Mouse (Mus musculus) heart, embryonic 16.5 days (tissue): ENCODE results near the gene Spdya. TPM values are rescaled to one million over a fixed set of nuclear protein-coding genes. Genes with fewer than 3 reads are reported as not detected.
A peak's percentile ranks its signal among the peaks of the same experiment; 100 is the strongest.

ENCODE experiments used
- ATAC-seq: fragments of 200-750 bp; cut with Nextera tagmentation; replicated peaks from 2 replicates; pipeline ENCODE4 v1.8.0; 2017; ENCODE audit warnings: moderate number of reproducible peaks; ENCODE audit not compliant: insufficient read depth, low FRiP score; ENCODE audit errors: extremely low read depth
- H3K27ac ChIP-seq: fragments of 300-500 bp; sonication (generic); 2 replicates; pipeline ENCODE4 v1.5.1; 2014; ENCODE audit warnings: mild to moderate bottlenecking, low read length, control low read depth, moderate library complexity
- H3K27me3 ChIP-seq: fragments of 300-500 bp; sonication (generic); 2 replicates; pipeline ENCODE4 v1.6.1; 2014; ENCODE audit warnings: low read length, mixed read lengths; ENCODE audit not compliant: control insufficient read depth, insufficient read depth
- H3K36me3 ChIP-seq: fragments of 300-500 bp; sonication (generic); 2 replicates; pipeline ENCODE4 v1.6.1; 2014; ENCODE audit not compliant: control insufficient read depth, insufficient read depth
- H3K4me1 ChIP-seq: fragments of 300-500 bp; sonication (generic); 2 replicates; pipeline ENCODE4 v1.6.1; 2014; ENCODE audit warnings: low read length, mixed read lengths; ENCODE audit not compliant: control insufficient read depth, insufficient read depth
- H3K4me2 ChIP-seq: fragments of 300-500 bp; sonication (generic); 2 replicates; pipeline ENCODE4 v1.6.1; 2014; ENCODE audit warnings: low read depth, mild to moderate bottlenecking, control low read depth, low read length
- H3K4me3 ChIP-seq: fragments of 300-500 bp; sonication (generic); 2 replicates; pipeline ENCODE4 v1.5.1; 2014; ENCODE audit warnings: mild to moderate bottlenecking, control low read depth, low read length
- H3K9ac ChIP-seq: fragments of 300-500 bp; sonication (generic); 2 replicates; pipeline ENCODE4 v1.6.1; 2014; ENCODE audit warnings: low read length, control low read depth
- H3K9me3 ChIP-seq: fragments of 300-500 bp; sonication (generic); replicated peaks from 2 replicates; pipeline ENCODE4 v1.6.1; 2016; ENCODE audit warnings: low read length; ENCODE audit not compliant: control insufficient read depth
- WGBS: fragments of 180-500 bp; shearing (Covaris S2); extraction: QIAGEN DNeasy Blood & Tissue Kit; methylation state at CpG from one replicate; pipeline ENCODE4 v1.1.7; 2014; 5-methylcytosine and 5-hydroxymethylcytosine counted together
- polyA plus RNA-seq: library from polyadenylated mRNA; unstranded; fragments of >200 nt; fragmentation: Nextera tagmentation; extraction: Ambion mirVana; gene quantifications from 2 replicates; pipeline ENCODE4 v1.2.1, GENCODE M21; 2015

Gene Spdya
- polyA plus RNA-seq, 1 experiment from 2014 or later = 0.42 TPM

DNA sequence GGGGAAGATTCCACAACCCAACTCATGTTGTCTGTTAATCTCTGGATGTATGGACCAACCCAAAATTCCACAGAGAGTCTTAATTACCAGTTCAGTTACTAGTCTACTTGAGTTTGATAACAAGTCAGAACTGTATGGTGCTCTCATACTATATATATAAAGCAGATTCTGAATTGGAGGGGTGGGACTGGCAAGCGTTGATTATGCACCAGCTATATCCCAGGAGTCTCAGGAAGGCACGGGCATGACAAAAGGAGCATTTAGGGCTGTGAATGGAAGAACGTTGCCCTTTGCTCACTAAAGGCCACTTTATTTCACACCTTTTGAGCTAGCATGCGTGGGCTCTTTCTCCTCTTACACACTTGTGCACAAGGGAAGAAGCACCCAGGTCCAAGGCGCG lies 511 bp upstream of the Spdya start:
- no peak overlapping the region for H3K27ac ChIP-seq

DNA sequence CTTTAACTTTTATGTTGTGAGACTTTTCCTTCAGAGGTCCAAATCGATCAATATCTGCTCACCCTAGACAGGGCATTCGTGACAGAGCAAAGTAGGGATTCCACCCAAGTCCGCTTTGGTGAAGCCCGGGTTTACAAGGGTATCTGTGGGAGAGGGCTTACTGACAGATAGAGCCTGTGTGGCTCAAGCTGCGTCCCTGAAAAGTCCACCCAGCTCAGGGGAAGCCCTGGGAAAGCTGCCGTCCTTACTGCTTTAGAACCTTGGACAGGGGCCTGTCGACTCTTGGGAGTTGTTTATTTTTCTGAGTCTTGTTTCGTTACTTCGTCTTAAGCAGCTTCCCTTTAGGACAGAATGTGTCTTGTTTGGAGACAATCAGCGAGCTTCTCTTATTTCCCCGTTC lies 1.0 kb downstream of the Spdya start:
- Histone ChIP-seq H3K27me3 (peaks cover 18% of the 10 kb centered on the region), H3K4me1 (peaks cover 10% of the 10 kb centered on the region; the same call in 1 of the 2 replicates), H3K9ac (no peak overlapping the region)

More for the DNA sequence above, 511 bp upstream of the Spdya start:
- WGBS = 13% methylated on average over 5 of the region's 6 CpGs
- no peaks in the 10 kb centered on the region for H3K36me3 ChIP-seq
- H3K4me2 ChIP-seq = peak overlapping the region; percentile 99
- peaks cover 18% of the 10 kb centered on the region for H3K27me3 ChIP-seq
- no peaks in the 10 kb centered on the region for H3K9me3 ChIP-seq
- peak overlapping the region; percentile 63 for H3K4me3 ChIP-seq
- H3K4me1 ChIP-seq = peaks cover 10% of the 10 kb centered on the region; the same call in 1 of the 2 replicates
- peak overlapping the region; percentile 54 for H3K9ac ChIP-seq
- ATAC-seq = no peak

DNA sequence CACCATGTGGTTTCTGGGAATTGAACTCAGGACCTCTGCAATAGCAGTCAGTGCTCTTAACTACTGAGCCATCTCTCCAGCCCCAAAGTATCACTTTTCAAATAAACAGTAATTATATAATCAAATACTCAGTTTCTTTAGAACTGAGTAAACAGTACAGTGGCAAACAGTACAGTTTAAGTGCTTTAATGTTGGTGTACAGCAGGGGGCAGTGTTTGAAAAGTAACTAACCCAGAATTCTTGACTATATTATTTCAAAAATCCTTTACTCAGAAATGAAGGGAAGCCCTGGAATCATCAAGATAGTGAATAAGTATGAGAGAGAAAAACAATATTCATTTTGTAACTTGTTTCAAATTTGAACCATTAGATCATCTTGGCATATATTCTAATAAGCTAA lies 9.8 kb downstream of the Spdya start:
- no peak overlapping the region for H3K9ac ChIP-seq

More for the DNA sequence above, 1.0 kb downstream of the Spdya start:
- Histone ChIP-seq H3K36me3 (no peaks in the 10 kb centered on the region), H3K9me3 (no peaks in the 10 kb centered on the region), H3K4me2 (peak overlapping the region; percentile 99), H3K4me3 (peak overlapping the region; percentile 63), H3K27ac (no peak overlapping the region)
- 10% methylated on average over 11 of the region's 11 CpGs for WGBS
- no peak for ATAC-seq

DNA sequence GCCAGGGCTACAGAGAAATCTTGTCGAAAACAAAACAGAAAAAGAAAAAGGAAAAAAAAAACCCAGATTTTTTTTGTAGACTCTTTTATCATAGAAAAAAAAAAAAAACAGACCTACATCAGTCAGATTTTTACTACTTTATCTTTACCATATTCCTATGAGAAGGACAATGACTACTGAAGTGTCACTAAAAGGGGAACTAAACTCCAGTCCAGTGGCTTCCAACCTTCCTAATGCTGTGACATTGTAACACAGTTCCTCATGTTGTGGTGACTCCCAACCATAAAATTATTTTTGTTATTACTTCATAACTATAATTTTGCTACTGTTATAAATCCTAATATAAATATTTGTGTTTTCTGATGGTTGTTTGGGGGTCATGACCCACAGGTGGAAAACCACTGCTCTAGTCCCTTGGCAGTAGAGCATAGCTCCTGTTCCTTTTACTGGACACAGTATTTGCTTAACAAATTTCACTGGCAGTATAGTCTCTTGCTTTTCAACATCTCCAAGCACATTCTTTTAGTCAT lies 27.4 kb downstream of the Spdya start:
- Histone ChIP-seq H3K9me3 (no peaks in the 10 kb centered on the region), H3K4me3 (no peak overlapping the region), H3K4me2 (no peak overlapping the region), H3K36me3 (no peaks in the 10 kb centered on the region), H3K9ac (no peak overlapping the region), H3K27ac (no peak overlapping the region), H3K27me3 (no peaks in the 10 kb centered on the region), H3K4me1 (no peaks in the 10 kb centered on the region)
- WGBS = 76% methylated on average over 1 of the region's 1 CpGs
- no peak for ATAC-seq

More for the DNA sequence above, 9.8 kb downstream of the Spdya start:
- no peak overlapping the region for H3K4me3 ChIP-seq
- H3K27ac ChIP-seq = no peak overlapping the region
- no peak overlapping the region for H3K4me2 ChIP-seq
- H3K9me3 ChIP-seq = no peaks in the 10 kb centered on the region
- no peaks in the 10 kb centered on the region for H3K36me3 ChIP-seq
- no peaks in the 10 kb centered on the region for H3K4me1 ChIP-seq
- H3K27me3 ChIP-seq = no peaks in the 10 kb centered on the region
- no peak for ATAC-seq

DNA sequence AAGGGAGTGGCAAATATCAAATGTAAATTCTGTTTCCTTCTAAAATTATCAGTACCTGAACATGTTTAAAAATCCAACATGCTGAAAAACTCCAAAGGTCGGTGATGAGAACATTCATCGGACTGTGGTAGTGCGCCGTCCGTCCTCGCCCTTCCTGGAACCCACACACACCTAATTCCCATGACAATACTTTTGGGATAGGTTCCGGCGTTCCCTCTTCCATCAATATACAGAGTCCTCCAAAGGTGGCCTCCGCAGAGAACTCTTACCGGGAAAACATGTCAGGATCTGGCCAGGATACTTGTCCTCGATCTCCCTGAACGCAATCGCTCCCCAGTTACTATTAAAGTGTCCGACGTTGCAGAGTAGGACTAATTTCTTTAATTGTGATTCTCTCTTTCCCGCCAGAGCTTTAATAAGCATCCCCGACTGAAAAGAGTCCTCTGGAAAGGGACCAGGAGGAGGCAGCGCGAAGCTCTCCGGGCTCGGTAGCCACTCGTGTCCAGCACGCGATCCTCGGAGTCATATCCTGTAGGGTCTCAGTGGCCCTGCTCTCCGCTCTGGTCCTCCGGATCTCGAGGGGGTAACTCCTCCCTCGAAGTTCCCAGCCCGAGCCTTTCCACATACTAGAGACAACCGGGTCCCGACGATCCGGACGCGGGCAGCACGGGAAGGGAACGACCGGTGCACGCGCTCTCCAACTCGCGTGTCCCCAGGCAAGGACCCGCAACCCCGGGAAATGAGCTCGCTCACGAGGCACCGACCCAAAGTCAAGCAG lies 46.2 kb downstream of the Spdya start:
- Histone ChIP-seq H3K9ac (peak overlapping the region; percentile 83), H3K4me1 (peaks cover 12% of the 10 kb centered on the region), H3K27me3 (no peaks in the 10 kb centered on the region), H3K4me3 (peak overlapping the region; percentile 79), H3K27ac (peak overlapping the region; percentile 77), H3K4me2 (peak overlapping the region; percentile 70), H3K9me3 (no peaks in the 10 kb centered on the region; the same call in 1 of the 2 replicates), H3K36me3 (no peaks in the 10 kb centered on the region)
- WGBS = under 1% methylated on average over 48 of the region's 48 CpGs
- peak; percentile 59 for ATAC-seq

DNA sequence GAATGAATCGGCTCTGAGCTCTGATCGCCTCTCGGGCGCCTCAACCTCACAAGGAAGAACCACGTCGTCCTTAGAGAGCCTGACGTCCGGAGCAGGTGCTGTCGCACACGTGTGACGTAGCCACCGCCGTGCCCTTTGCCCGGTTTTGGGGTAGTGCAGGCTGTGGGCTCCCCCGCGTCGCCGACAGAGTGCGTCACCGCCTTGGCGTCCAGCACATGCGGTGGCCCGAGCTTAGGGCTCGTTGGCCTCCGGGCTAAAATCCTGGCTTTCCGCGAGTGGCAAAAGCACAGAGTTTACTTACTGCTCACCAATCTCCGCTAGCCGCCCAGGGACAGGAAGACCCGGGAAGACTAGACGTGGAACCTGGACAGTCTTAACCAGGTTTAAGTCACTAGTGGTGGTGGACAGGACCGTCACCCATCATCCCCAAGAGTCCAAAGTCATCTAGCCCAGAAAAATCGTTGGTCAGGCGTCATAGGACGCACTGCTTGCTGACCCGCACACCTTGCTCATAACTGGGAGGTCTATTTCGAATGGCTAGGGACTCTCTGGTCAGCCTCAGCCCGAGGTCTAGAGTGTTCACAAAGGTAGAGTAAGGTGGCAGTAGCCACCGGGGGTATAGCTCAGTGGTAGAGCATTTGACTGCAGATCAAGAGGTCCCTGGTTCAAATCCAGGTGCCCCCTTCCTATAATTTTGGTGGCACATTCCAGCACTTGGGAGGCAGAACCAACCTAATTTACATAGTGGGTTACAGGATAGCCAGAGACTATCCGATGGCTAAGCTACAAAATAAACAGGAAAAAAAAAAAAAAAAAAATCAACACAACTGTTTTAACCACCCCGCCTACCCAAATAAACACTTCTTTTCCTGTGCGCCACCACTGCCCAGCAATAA lies 47.0 kb downstream of the Spdya start:
- peak overlapping the region; percentile 79 for H3K4me3 ChIP-seq
- H3K27ac ChIP-seq = peak overlapping the region; percentile 77
- peak overlapping the region; percentile 70 for H3K4me2 ChIP-seq
- H3K9me3 ChIP-seq = no peaks in the 10 kb centered on the region; the same call in 1 of the 2 replicates
- no peaks in the 10 kb centered on the region for H3K36me3 ChIP-seq
- WGBS = 5% methylated on average over 42 of the region's 42 CpGs
- H3K27me3 ChIP-seq = no peaks in the 10 kb centered on the region
- ATAC-seq = peak; percentile 97
- peak overlapping the region; percentile 83 for H3K9ac ChIP-seq
- H3K4me1 ChIP-seq = peaks cover 12% of the 10 kb centered on the region

DNA sequence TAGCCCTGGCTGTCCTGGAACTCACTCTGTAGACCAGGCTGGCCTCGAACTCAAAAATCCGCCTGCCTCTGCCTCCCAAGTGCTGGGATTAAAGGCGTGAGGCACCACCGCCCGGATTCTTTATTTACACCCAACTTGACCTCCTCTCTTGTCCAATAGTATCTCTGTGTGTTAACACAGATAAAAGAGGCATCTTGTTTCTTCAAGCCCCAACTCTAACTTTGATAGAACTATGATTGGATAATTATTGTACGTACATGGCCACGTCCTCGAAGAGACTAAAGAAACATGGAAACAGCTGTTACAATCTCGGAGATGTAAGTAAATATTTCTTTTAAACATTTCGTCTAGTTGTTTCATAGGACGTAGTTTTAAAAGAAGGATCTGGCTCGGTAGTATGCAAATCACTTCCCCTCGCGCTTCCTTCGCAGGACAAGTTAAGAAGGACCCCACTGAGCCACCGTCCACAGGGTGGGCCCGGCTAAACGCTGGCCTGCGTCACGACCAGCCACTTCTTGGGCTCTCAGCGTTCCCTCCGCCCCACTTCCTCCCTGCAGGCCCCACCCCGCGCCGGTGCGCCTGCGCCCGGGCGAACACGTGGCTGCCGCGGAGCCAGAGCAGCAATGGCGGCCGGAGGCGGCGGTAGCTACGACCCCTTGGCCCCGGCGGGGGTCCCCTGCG lies 63.9 kb downstream of the Spdya start, which contains the start of gene Wdr43:
TSS of gene Wdr43 (plus strand) at position 258 of the 681 bp plus-strand sequence.
- Histone ChIP-seq H3K27ac (peak within 1 kb of the TSS; percentile 63), H3K27me3 (no peaks in the 10 kb centered on the region), H3K9ac (peak within 1 kb of the TSS; percentile 85), H3K4me2 (peak within 1 kb of the TSS; percentile 83), H3K4me1 (peaks cover 15% of the 10 kb centered on the region), H3K9me3 (no peaks in the 10 kb centered on the region), H3K36me3 (no peaks in the 10 kb centered on the region), H3K4me3 (peak within 1 kb of the TSS; percentile 71)
- peak; percentile 100 for ATAC-seq
- 6% methylated on average over 40 of the region's 40 CpGs for WGBS

DNA sequence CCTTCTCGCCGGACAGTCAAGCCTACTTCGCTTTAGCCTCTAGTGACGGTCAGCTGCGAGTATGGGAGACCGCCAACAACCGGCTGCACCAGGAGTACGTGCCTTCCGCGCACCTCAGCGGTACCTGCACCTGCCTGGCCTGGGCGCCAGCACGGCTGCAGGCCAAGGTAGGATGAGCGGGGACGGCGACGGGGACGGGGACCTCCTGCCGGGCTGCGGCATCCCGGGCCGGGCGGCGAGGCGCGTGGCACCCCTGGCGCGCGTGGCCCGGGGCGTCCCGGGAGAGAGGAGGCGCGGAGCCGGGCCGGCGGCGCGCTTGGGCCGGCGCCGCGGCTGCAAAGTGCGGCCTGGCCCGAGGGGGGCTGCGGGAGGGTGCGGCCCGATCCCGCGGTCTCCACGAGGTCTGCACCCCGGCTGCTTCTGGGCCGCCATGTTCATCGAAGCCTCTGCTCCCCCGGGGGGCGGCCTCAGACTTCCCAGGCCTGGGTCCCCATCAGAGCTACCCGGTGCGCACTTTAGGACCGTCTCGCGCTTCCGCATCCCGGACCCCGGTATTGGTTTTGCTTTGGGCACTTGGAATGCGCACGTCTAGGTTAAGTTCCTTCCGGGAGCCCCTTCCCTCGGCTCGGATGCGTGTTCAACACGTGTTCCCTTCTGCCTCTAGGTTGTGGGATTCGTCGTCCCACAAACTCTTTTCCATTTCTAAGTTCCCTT lies 64.6 kb downstream of the Spdya start:
- Histone ChIP-seq H3K9ac (peak overlapping the region; percentile 85), H3K4me2 (peak overlapping the region; percentile 83), H3K27me3 (no peaks in the 10 kb centered on the region), H3K27ac (peak overlapping the region; percentile 63), H3K36me3 (no peaks in the 10 kb centered on the region), H3K4me1 (peaks cover 15% of the 10 kb centered on the region), H3K4me3 (peak overlapping the region; percentile 71), H3K9me3 (no peaks in the 10 kb centered on the region)
- under 1% methylated on average over 61 of the region's 73 CpGs for WGBS
- peak; percentile 57; the same call in 1 of the 2 replicates for ATAC-seq
